ENCODE assay signal across 18 mouse cellular contexts in genomic region chr10:86103976-86104375, GRCm38 (mm10).
DNase-seq lines count a peak whose midpoint lies in the region; TF ChIP-seq lines count a peak whose summit lies in the region.
"Had no signal": no experiment of that assay in that cellular context is flagged by ENCODE, and none has a peak within 500 bp of the region (broad histone marks: within the 10 kb centered on the region; RNA-seq: fewer than 3 reads in every experiment).

No protein-coding gene starts in this region.

- no peaks in the 10 kb centered on the region for H3K79me2 ChIP-seq in heart, adult 2 months (replicated peaks; ENCODE audit: control insufficient read depth, insufficient read depth, low read length)

- TF ChIP-seq POLR2A in heart, adult 2 months (IDR thresholded peaks at IDR 0.05; ENCODE audit: insufficient read depth, low read depth, low read length): no peak
- TF ChIP-seq POLR2A in thymus, adult 2 months (IDR thresholded peaks at IDR 0.05; ENCODE audit: control insufficient read depth, extremely low read depth, insufficient read depth, low read length, poor library complexity): no peak

- intact Hi-C loops in heart, adult 2 months (cut with DNase I): no loop called here

- no peak overlapping the region for H3K4me3 ChIP-seq in heart, adult 2 months
- H3K4me3 ChIP-seq in thymus, adult 2 months (ENCODE audit: control insufficient read depth, insufficient read depth, low read length): no peak overlapping the region
- H3K4me3 ChIP-seq: embryonic facial prominence, embryonic 13.5 days; forebrain, embryonic 10.5 days; heart, embryonic 13.5 days; intestine, embryonic 15.5 days had no signal

- H3K27ac ChIP-seq in heart, adult 2 months: no peak overlapping the region
- no peak overlapping the region for H3K27ac ChIP-seq in thymus, adult 2 months (ENCODE audit: control insufficient read depth, insufficient read depth, low read length)
- H3K27ac ChIP-seq: embryonic facial prominence, embryonic 13.5 days; forebrain, embryonic 10.5 days; heart, embryonic 13.5 days; intestine, embryonic 15.5 days had no signal

- TF ChIP-seq EP300 in heart, adult 2 months (IDR thresholded peaks at IDR 0.05; ENCODE audit: insufficient read depth, low read depth, low read length): no peak

- H3K27me3 ChIP-seq in heart, adult 2 months (ENCODE audit: control insufficient read depth, insufficient read depth, low read length): no peaks in the 10 kb centered on the region
- H3K27me3 ChIP-seq in thymus, adult 2 months (ENCODE audit: control insufficient read depth, insufficient read depth, low read length): no peaks in the 10 kb centered on the region
- H3K27me3 ChIP-seq: embryonic facial prominence, embryonic 13.5 days; heart, embryonic 13.5 days; intestine, embryonic 15.5 days had no signal

- H3K4me1 ChIP-seq in heart, adult 2 months (ENCODE audit: control insufficient read depth, insufficient read depth, low read length): no peaks in the 10 kb centered on the region; the same call in none of the 2 replicates
- no peaks in the 10 kb centered on the region for H3K4me1 ChIP-seq in thymus, adult 2 months (replicated peaks; ENCODE audit: control insufficient read depth, insufficient read depth, low read length)
- H3K4me1 ChIP-seq: embryonic facial prominence, embryonic 13.5 days; heart, embryonic 13.5 days; intestine, embryonic 15.5 days had no signal

- no peak for TF ChIP-seq CTCF in heart, adult 2 months (IDR thresholded peaks at IDR 0.05)
- no peak for TF ChIP-seq CTCF in thymus, adult 2 months (IDR thresholded peaks at IDR 0.05; ENCODE audit: borderline replicate concordance, control insufficient read depth, extremely low read depth, insufficient read depth, low read length, poor library complexity)

- H3K36me3 ChIP-seq in heart, adult 2 months (ENCODE audit: control insufficient read depth, insufficient read depth, low read length): no peaks in the 10 kb centered on the region; the same call in 1 of the 2 replicates
- H3K36me3 ChIP-seq in thymus, adult 2 months (ENCODE audit: control insufficient read depth, insufficient read depth, low read length): no peaks in the 10 kb centered on the region
- H3K36me3 ChIP-seq: embryonic facial prominence, embryonic 13.5 days; forebrain, embryonic 10.5 days; heart, embryonic 13.5 days; intestine, embryonic 15.5 days had no signal

- no peak overlapping the region for H3K9ac ChIP-seq in heart, adult 2 months (ENCODE audit: low read depth, low read length)
- H3K9ac ChIP-seq: embryonic facial prominence, embryonic 13.5 days; heart, embryonic 13.5 days; intestine, embryonic 15.5 days had no signal

- peak; percentile 46 for DNase-seq in heart, adult 11 months
- DNase-seq in heart, adult 2 months: no peak
- peak; percentile 12 for DNase-seq in brain, adult 2 months (ENCODE audit: low read depth, low spot score)
- peak; percentile 96 for DNase-seq in kidney, adult 9 months
- DNase-seq in mesoderm, embryonic 11.5 days (ENCODE audit: low read depth, low spot score): peak; percentile 68
- DNase-seq in layer of hippocampus, adult 18-20 months (ENCODE audit: low spot score in 2 of 2): no peak
- DNase-seq in testis, postnatal 10 days (ENCODE audit: low spot score): no peak
- DNase-seq in thymus, adult 2 months: no peak
- DNase-seq: adrenal gland, adult 2 months; B cell, adult 2 months; cerebellum, adult 9-10 months; gastrocnemius, postnatal 14 days; heart, postnatal 4 days; left cerebral cortex, postnatal 4 days had no signal

Comparison
In these comparisons a context has a peak if more than half of its experiments do, and no peak if none do; other contexts are left out.
1. DNase-seq: peak in heart, adult 11 months (single experiment), brain, adult 2 months (single experiment), kidney, adult 9 months (single experiment) and mesoderm, embryonic 11.5 days (single experiment); none in heart, adult 2 months (0 of 2), layer of hippocampus, adult 18-20 months (0 of 2), testis, postnatal 10 days (single experiment) and thymus, adult 2 months (single experiment).